Mouse (Mus musculus) heart, adult 2 months (tissue): ENCODE results near the gene Borcs5. TPM values are rescaled to one million over a fixed set of nuclear protein-coding genes. Genes with fewer than 3 reads are reported as not detected.

ENCODE experiments used
- DNase-seq, 2 experiments: peaks; one replicate each; pipeline ENCODE4 v3.0.0; 2021
- H3K27ac ChIP-seq: fragments of 200-600 bp; 2 replicates; pipeline ENCODE4 v1.8.1; 2022
- H3K27me3 ChIP-seq: fragments of 200-500 bp; 2 replicates; pipeline ENCODE4 v1.6.1; 2012; ENCODE audit warnings: mild to moderate bottlenecking, low read length, inconsistent platforms, mixed read lengths; ENCODE audit not compliant: control insufficient read depth, insufficient read depth
- H3K36me3 ChIP-seq: fragments of 200-500 bp; 2 replicates; pipeline ENCODE4 v1.6.1; 2012; ENCODE audit warnings: low read length, inconsistent platforms; ENCODE audit not compliant: control insufficient read depth, insufficient read depth
- H3K4me1 ChIP-seq: fragments of 200-500 bp; 2 replicates; pipeline ENCODE4 v1.6.1; 2011; ENCODE audit warnings: low read length; ENCODE audit not compliant: control insufficient read depth, insufficient read depth
- H3K4me3 ChIP-seq: fragments of 200-600 bp; 2 replicates; pipeline ENCODE4 v1.8.1; 2022
- H3K79me2 ChIP-seq: fragments of 200-500 bp; replicated peaks from 2 replicates; pipeline ENCODE4 v1.6.1; 2012; ENCODE audit warnings: mild to moderate bottlenecking, inconsistent platforms, low read length, moderate library complexity, mixed read lengths; ENCODE audit not compliant: control insufficient read depth, insufficient read depth
- H3K9ac ChIP-seq: fragments of 200-500 bp; 2 replicates; pipeline ENCODE4 v1.6.1; 2012; ENCODE audit warnings: low read depth, mild to moderate bottlenecking, control low read depth, inconsistent platforms, low read length, mixed read lengths
- CTCF ChIP-seq: fragments of 200-600 bp; IDR thresholded peaks from 2 replicates; pipeline ENCODE4 v1.8.1; 2022; ENCODE audit warnings: antibody characterized with exemption, mild to moderate bottlenecking, moderate library complexity
- EP300 ChIP-seq: fragments of 200-500 bp; IDR thresholded peaks from 2 replicates; pipeline ENCODE4 v1.6.1; 2011; ENCODE audit warnings: low read depth, low read length, control low read depth; ENCODE audit not compliant: insufficient read depth
- POLR2A ChIP-seq: fragments of 200-500 bp; IDR thresholded peaks from 2 replicates; pipeline ENCODE4 v1.6.1; 2011; ENCODE audit warnings: mild to moderate bottlenecking, low read depth, low read length, control low read depth; ENCODE audit not compliant: insufficient read depth
- WGBS: fragments of 180-500 bp; shearing (Covaris S2); methylation state at CpG from one replicate; pipeline ENCODE4 v1.1.7; 2018; 5-methylcytosine and 5-hydroxymethylcytosine counted together
- intact Hi-C: fragments of 180-260 bp; cut with DNase I; formaldehyde crosslinking; loops from one replicate; pipeline ENCODE4 v1.15.1; 2025
- polyA plus RNA-seq: library from polyadenylated mRNA; depleted of rRNA; stranded (reverse); fragments of >200 nt; gene quantifications from 2 replicates; pipeline ENCODE4 v1.2.3, GENCODE M21; 2012
- total RNA-seq, 2 experiments: library from RNA; stranded (reverse); gene quantifications; 2 replicates each; pipeline ENCODE4 v1.2.3; 2021

The Borcs5 gene
- total and polyA plus RNA-seq, 3 experiments: 9.9 to 11.5 (median 10.5) TPM

GRCm38 (mm10) chr6:134620846-134621551 lies 18.3 kb upstream of the Borcs5 start:
- 57% methylated on average over 6 of the region's 6 CpGs for WGBS

GRCm38 (mm10) chr6:134621552-134621949 lies 17.8 kb upstream of the Borcs5 start:
- TF ChIP-seq CTCF (no peak), POLR2A (no peak), EP300 (no peak)
- DNase-seq: peak in 1 of 2 experiments; percentile 14
- intact Hi-C loops: no loop called here
- Histone ChIP-seq H3K4me3 (no peak overlapping the region), H3K4me1 (peaks cover 4% of the 10 kb centered on the region), H3K27me3 (no peaks in the 10 kb centered on the region), H3K79me2 (0 out of 2 replicates have a peak, but pooled peaks cover under 1% of the 10 kb centered on the region), H3K27ac (no peak overlapping the region), H3K9ac (no peak overlapping the region), H3K36me3 (no peaks in the 10 kb centered on the region; the same call in 1 of the 2 replicates)
- 65% methylated on average over 14 of the region's 14 CpGs for WGBS

More at GRCm38 (mm10) chr6:134620846-134621551, 18.3 kb upstream of the Borcs5 start:
- Histone ChIP-seq H3K4me3 (no peak overlapping the region), H3K27ac (no peak overlapping the region), H3K9ac (no peak overlapping the region), H3K79me2 (no peaks in the 10 kb centered on the region), H3K4me1 (peaks cover 4% of the 10 kb centered on the region), H3K36me3 (no peaks in the 10 kb centered on the region; the same call in 1 of the 2 replicates), H3K27me3 (no peaks in the 10 kb centered on the region)
- TF ChIP-seq EP300: no peak
- TF ChIP-seq CTCF: peak; percentile 71
- no peak for DNase-seq
- intact Hi-C loops: no loop called here

GRCm38 (mm10) chr6:134625431-134625830 lies 13.9 kb upstream of the Borcs5 start:
- Histone ChIP-seq H3K4me1 (peaks cover 4% of the 10 kb centered on the region), H3K36me3 (no peaks in the 10 kb centered on the region; the same call in 1 of the 2 replicates), H3K27me3 (no peaks in the 10 kb centered on the region), H3K79me2 (0 out of 2 replicates have a peak, but pooled peaks cover 1% of the 10 kb centered on the region), H3K4me3 (no peak overlapping the region), H3K9ac (no peak overlapping the region), H3K27ac (no peak overlapping the region)
- intact Hi-C loops: no loop called here
- TF ChIP-seq EP300 (no peak), POLR2A (no peak), CTCF (no peak)
- 88% methylated on average over 12 of the region's 12 CpGs for WGBS
- no peak for DNase-seq

GRCm38 (mm10) chr6:134626564-134626963 lies 12.7 kb upstream of the Borcs5 start:
- H3K4me3 ChIP-seq: no peak overlapping the region
- no peak overlapping the region for H3K27ac ChIP-seq
- peaks cover 3% of the 10 kb centered on the region for H3K4me1 ChIP-seq
- H3K79me2 ChIP-seq: 0 out of 2 replicates have a peak, but pooled peaks cover 1% of the 10 kb centered on the region
- H3K9ac ChIP-seq: no peak overlapping the region
- intact Hi-C loops: no loop called here
- DNase-seq: no peak
- H3K27me3 ChIP-seq: no peaks in the 10 kb centered on the region
- TF ChIP-seq CTCF (no peak), POLR2A (no peak), EP300 (no peak)
- 93% methylated on average over 1 of the region's 1 CpGs for WGBS
- H3K36me3 ChIP-seq: no peaks in the 10 kb centered on the region; the same call in 1 of the 2 replicates

- Histone ChIP-seq H3K4me3 (no peak overlapping the region), H3K27me3 (no peaks in the 10 kb centered on the region), H3K36me3 (no peaks in the 10 kb centered on the region), H3K9ac (no peak overlapping the region), H3K79me2 (0 out of 2 replicates have a peak, but pooled peaks cover 1% of the 10 kb centered on the region), H3K4me1 (peaks cover 4% of the 10 kb centered on the region; the same call in 1 of the 2 replicates), H3K27ac (no peak overlapping the region)
- intact Hi-C loops: no loop called here
- DNase-seq: peak in 1 of 2 experiments; percentile 21
- WGBS: 37% methylated on average over 9 of the region's 9 CpGs
- TF ChIP-seq POLR2A: no peak
- TF ChIP-seq CTCF: no peak
- no peak for TF ChIP-seq EP300
These were observed 8.9 kb upstream of the Borcs5 start for GRCm38 (mm10) chr6:134630447-134630846.

- Histone ChIP-seq H3K9ac (peak within 1 kb of the TSS; percentile 68), H3K4me1 (peaks cover 4% of the 10 kb centered on the region; the same call in 1 of the 2 replicates), H3K36me3 (no peaks in the 10 kb centered on the region), H3K4me3 (peak within 1 kb of the TSS; percentile 68), H3K79me2 (no peaks in the 10 kb centered on the region), H3K27me3 (no peaks in the 10 kb centered on the region), H3K27ac (peak within 1 kb of the TSS; percentile 42)
- WGBS: 1% methylated on average over 46 of the region's 46 CpGs
- intact Hi-C loops: no loop called here
- TF ChIP-seq POLR2A (peak; percentile 53; the same call in 1 of the 2 replicates), CTCF (no peak), EP300 (no peak)
- DNase-seq: peak; percentile 67 to 71
These were observed 7.2 kb upstream of the Borcs5 start, which contains the start of gene Mansc1 for GRCm38 (mm10) chr6:134631947-134632687. Gene Mansc1 (minus strand): TSS chr6:134632488.
